Mouse (Mus musculus) brown adipose tissue, adult 24 weeks (tissue): ENCODE data around the gene Srrm3. TPM values are rescaled to one million over a fixed set of nuclear protein-coding genes. Genes with fewer than 3 reads are reported as not detected.

Experiments
- H3K27ac ChIP-seq: fragments of 200-500 bp; replicated peaks from 2 replicates; pipeline ENCODE4 v1.5.1; 2012; ENCODE audit warnings: low read depth, mild to moderate bottlenecking, low read length
- H3K4me1 ChIP-seq: fragments of 200-500 bp; 2 replicates; pipeline ENCODE4 v1.6.1; 2012; ENCODE audit warnings: low read length, mixed read lengths; ENCODE audit not compliant: control insufficient read depth, insufficient read depth, insufficient read length
- H3K4me3 ChIP-seq: fragments of 200-500 bp; 2 replicates; pipeline ENCODE4 v1.5.1; 2012; ENCODE audit warnings: low read depth, mild to moderate bottlenecking, low read length, moderate library complexity; ENCODE audit not compliant: insufficient read depth
- polyA plus RNA-seq: library from polyadenylated mRNA; stranded (reverse); fragments of >200 nt; gene quantifications from 2 replicates; pipeline ENCODE4 v1.2.4, GENCODE M21; 2012; ENCODE audit not compliant: missing spikeins, insufficient read depth, insufficient read length

The Srrm3 gene
- polyA plus RNA-seq, 1 experiment: not detected

DNA sequence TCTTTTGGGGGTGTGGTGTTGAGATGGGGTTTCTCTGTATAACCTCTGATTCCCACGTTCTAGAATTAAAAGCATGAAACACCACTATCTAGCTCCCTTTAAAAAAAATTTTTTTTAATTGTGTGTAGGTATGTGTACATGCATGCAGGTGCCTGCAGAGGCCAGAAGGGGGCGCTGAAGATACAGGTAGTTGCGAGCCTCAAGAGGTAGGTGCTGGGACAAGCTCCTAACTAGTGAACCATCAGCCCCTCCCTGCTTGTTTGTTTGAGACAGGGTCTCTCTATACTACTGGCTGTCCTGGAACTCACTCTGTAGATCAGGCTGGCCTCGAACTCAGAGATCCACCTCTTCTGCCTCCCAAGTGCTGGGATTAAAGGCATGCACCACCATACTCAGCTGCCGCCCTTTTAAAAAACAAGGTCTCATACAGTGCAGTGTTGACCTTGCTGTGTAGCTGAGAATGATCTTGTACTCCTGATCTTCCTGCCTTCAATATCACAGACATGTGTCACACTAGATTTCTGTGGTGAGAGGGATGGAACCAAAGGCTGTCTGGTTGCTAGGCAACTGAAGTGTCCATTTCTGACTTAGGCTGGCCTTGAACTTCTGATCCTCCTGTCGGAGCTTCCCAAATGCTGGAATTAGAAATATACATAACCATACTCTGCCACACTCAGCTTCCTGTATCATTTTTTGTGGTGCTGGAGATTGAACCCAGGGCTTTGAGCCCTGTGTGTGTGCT is 94.8 kb downstream of the Srrm3 start:
- Histone ChIP-seq H3K4me1 (peaks cover 4% of the 10 kb centered on the region; the same call in 1 of the 2 replicates), H3K4me3 (no peak overlapping the region), H3K27ac (no peak overlapping the region)

DNA sequence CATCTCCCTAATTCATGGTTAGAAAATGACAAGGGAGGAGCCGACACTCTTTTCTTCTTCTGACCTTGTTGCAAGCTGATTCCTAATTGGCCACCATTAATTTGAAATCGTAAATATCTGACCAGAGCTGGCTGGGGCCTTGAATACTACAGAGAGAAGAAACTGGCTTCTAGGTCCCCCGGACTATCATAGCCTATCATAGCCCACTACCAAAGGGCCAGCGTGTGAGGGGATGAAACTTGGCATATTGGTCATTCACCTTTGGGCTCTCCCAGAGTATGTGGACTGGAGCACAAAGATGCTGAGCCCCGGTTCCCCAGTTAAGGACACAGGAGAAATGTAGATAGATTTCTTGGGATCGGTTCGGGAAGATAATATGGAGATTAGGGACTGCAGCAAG is 96.4 kb downstream of the Srrm3 start:
- Histone ChIP-seq H3K27ac (peak overlapping the region; percentile 35; the same call in 1 of the 2 replicates), H3K4me3 (peak overlapping the region; percentile 65), H3K4me1 (peaks cover 11% of the 10 kb centered on the region; the same call in 1 of the 2 replicates)

DNA sequence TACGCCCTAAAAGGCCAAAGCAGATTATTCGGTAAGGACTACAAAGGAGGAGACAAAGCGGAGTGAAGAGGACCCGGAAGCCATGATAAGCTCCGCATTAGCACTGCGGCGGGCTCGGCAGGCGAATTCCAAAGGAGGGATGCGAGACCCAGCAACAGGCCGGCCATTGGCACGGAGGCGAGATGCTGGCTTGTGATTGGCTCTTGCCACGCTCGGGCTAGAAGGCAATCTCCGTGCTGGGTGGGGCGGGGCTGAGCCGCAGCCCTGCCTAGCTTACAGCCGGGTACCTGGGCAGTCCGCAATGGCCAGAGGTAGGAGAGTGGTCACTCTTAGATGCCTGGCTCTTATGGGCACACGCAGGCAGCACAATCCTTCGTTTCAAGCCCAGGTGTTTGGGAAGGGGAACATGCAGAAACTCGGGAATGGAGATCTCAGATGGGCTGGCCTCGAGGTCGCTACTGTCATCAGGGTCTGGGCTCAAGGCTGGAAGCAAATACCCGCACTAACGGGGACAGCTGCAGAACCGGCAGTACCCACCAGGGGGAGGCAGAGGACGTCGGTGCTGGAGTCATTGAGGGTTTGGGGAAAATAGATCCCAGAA is 97.0 kb downstream of the Srrm3 start:
- Histone ChIP-seq H3K4me1 (peaks cover 13% of the 10 kb centered on the region; the same call in 1 of the 2 replicates), H3K27ac (peak overlapping the region; percentile 76), H3K4me3 (peak overlapping the region; percentile 65)

DNA sequence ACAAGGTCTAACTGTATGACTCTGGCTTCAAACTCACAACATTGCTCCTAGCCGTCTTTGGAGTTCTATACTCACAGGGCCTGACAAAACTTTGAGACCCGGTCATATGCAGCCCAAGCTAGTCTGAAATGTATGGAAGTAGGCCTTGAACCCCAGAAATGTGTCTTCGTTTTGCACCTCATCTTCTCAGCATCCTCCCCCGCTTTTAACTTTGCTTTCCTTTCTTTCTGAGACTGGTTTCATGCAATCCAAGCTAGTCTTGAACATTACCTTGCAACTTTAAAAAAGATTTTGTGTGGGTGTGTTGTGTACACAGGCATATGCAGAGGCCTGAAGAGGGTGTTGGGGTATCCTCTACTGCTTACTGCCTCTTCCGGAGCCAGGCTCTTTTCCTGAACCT is 97.6 kb downstream of the Srrm3 start:
- Histone ChIP-seq H3K4me1 (peaks cover 13% of the 10 kb centered on the region; the same call in 1 of the 2 replicates), H3K4me3 (no peak overlapping the region), H3K27ac (peak overlapping the region; percentile 74; the same call in 1 of the 2 replicates)

DNA sequence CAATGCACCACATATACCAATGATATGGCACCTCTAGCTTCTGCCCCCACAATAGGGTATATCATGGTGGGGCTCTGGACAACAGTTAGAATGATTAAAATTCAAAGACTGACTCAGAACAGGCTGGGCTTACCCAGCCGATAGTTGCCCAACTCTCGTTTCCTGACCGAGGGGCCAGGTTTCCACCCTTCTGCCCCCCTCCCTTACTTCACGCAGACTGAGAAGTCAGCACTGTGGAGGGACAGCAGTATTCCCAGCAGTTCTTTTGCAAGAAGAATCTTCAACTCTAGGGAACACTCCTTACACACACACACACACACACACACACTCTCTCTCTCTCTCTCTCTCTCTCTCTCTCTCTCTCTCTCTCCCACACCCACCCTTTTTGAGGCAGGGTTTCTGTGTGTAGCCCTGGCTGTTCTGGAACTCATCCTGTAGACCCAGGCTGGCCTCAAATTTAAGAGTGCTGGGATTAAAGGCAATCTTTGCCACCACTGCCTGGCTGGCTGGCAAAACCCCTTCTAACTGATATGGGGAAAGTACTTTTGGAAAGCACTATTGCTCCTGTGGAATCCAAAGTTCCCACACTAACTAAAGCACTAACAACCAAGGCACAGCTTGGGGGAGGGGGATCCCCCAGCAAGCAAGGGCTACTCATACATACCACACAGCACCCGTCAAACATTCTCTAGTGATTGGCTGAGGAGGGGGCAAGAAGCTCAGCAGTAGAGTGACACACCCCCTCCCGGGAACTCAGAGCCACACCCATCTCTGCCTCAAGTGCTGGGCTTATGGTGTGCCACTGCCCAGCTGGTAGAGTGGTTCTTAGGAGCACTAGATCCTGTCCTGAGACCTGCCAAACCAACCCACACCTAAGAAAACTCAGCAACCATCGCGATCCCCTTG is 98.9 kb downstream of the Srrm3 start:
- Histone ChIP-seq H3K27ac (peak overlapping the region; percentile 74), H3K4me1 (peaks cover 13% of the 10 kb centered on the region; the same call in 1 of the 2 replicates)

DNA sequence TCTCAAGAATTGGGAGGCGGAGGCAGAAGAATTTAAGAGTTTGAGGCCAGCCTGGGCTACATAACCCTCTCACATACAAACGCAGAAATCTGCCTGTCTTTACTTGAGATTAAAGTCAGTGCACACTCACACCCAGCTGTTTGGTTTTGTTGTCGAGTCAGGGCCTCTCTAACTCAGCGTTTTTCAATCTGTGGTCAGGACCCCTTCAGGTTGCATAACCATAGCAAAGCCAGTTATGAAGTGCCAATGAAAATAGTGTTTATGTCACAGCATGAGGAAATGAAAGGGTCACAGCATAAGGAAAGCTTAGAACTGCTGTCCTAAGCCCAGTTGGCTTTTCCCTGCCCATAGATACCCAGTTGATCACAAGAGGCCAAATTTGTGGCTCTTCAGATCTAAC is 100.2 kb downstream of the Srrm3 start:
- peaks cover 20% of the 10 kb centered on the region for H3K4me1 ChIP-seq
- peak overlapping the region; percentile 91 for H3K27ac ChIP-seq
- no peak overlapping the region for H3K4me3 ChIP-seq

More for the DNA sequence above, 98.9 kb downstream of the Srrm3 start:
- no peak overlapping the region for H3K4me3 ChIP-seq

DNA sequence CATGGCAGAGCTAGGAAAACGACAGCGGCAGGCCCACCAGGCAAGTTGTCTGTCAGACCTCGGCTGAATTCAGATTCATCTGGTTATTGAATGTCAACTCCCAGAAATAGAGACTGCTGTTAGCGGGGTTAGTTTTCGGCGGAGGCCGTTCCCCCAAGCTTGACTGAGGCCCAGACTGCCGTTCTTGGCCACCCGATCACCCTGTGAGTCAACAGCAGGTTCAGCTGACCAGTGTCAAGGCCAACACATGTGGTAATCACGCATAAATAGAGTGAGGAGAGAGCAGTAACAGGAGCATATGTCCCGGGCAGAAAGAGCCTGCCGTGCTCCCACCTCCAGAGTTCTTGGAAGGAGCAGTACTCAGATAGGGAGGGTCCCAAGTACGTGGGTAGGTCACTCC is 100.6 kb downstream of the Srrm3 start:
- H3K4me3 ChIP-seq: no peak overlapping the region
- peak overlapping the region; percentile 91 for H3K27ac ChIP-seq
- H3K4me1 ChIP-seq: peaks cover 22% of the 10 kb centered on the region

DNA sequence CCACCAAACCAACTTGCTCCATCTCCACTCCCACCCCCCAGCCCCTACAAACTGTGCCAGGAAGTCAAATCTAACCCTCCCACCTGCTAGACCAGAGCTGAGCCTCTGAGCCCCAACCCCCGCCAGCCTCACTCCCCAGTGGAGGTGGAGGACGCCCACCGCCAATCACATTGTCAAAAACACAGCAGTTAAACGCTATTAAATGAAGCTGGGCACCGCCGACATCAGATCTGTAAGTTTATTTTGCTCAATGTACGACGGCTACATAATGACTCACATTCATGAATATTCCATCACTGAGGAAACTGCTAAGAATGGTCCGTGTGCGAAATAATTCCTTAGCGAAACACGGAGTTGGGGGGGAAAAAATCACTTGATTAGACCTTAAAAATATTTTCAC is 101.5 kb downstream of the Srrm3 start:
- H3K4me3 ChIP-seq: no peak overlapping the region
- H3K27ac ChIP-seq: peak overlapping the region; percentile 91
- peaks cover 26% of the 10 kb centered on the region for H3K4me1 ChIP-seq

DNA sequence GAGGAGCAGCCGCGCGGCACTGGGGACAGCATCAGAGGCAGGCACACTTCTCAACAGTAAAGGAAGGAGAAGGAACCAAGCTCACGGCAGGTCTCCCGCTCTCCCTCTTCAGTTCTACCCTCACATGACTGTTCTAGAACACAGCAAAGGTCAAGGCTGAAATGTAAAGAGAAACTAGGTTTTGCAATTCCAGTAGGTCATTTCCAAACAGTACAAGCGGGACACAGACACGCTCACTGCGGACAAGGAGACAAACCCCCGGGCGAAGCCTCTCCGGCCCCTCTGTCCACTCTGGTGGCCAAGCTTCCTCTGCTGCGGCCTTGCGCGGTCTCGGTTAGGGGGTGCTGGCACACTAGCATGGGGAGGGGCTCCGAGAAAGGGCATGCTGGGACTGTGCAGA is 102.3 kb downstream of the Srrm3 start:
- Histone ChIP-seq H3K4me3 (no peak overlapping the region), H3K27ac (peak overlapping the region; percentile 88), H3K4me1 (peaks cover 34% of the 10 kb centered on the region)

DNA sequence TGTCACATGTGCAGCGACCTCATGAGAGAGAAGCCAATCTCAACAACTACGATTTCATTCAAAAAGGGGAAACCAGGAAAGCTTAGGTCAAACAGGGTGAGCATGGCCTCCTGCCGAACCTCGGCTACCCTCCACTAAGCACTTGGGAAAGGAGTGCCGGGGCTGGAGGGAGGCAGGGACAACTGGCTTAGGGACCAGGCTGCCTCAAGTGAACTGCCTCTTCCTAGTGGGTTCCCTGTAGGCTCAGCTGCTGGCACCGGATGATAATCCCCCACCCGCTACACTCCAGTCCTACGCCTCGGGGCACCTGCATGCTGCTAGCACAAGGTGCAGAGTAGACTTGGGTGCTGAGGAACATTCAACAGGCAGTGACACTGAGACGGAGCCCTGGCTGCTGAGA is 103.0 kb downstream of the Srrm3 start:
- H3K4me3 ChIP-seq: no peak overlapping the region
- H3K27ac ChIP-seq: peak overlapping the region; percentile 88
- peaks cover 35% of the 10 kb centered on the region for H3K4me1 ChIP-seq

DNA sequence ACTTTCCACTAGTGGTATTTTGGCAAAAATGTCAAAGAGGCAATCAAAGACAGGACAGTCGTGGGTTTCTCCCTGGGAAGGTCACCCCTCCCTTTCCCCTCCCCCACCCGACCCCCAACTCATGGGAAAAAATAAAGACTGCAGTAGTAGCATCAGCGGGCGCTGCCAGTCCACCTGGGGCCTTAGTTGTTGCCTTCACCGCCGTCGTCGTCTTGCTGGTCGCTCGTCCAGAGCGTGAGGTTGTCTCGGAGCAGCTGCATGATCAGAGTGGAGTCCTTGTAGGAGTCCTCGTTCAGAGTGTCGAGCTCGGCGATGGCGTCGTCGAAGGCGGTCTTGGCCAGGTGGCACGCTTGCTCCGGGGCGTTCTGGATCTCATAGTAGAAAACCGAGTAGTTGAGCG is 104.1 kb downstream of the Srrm3 start:
- Histone ChIP-seq H3K4me1 (peaks cover 44% of the 10 kb centered on the region), H3K27ac (peak overlapping the region; percentile 88; the same call in 1 of the 2 replicates), H3K4me3 (no peak overlapping the region)

DNA sequence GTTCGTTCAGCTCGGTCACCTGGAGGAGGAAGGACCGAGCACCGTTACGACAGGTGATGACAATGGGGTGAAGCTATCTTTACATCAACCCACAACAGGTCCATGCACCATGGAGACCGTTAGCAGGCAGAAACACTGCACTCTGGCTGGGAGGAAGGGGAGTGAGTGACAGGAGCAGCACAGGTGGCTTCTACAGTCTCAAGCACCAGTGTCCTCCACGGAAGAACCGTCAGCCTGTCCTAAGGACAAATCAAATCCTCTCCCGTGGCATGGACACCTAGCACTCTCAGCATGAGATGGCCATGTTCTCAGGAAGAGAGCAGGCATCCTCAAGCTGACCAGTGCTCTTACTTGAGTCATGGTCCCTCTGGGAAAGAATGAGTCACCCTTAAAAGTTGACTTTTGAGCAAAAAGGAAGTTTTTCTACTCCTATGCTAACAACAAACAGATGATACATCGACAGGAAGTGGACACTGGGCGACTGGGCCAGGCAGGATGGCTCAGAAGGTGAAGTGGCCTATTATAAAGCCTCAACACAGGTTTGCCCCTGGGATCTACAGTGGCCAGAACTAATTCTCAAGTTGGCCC is 105.0 kb downstream of the Srrm3 start:
- Histone ChIP-seq H3K27ac (peak overlapping the region; percentile 88), H3K4me3 (no peak overlapping the region), H3K4me1 (peaks cover 42% of the 10 kb centered on the region)

DNA sequence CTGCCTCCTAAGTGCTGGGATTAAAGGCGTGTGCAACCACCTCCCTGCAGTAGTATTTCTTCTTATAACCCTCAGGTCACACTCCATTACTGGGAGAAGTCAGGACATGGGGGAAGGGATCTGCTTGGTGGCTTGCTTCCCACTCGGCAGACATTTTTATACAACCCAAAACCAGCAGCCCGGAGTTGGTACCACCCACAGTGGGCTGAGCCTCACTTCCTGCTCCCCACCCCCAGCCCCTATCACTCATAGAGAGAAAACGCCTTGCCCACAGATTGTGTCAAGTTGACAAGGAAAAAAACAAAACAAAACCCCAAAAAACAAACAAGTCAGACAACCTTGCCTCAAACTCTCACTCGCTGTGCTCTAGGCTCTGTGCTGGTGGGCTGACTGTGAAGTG is 106.5 kb downstream of the Srrm3 start:
- no peak overlapping the region for H3K4me3 ChIP-seq
- H3K27ac ChIP-seq: peak overlapping the region; percentile 88
- H3K4me1 ChIP-seq: peaks cover 41% of the 10 kb centered on the region

DNA sequence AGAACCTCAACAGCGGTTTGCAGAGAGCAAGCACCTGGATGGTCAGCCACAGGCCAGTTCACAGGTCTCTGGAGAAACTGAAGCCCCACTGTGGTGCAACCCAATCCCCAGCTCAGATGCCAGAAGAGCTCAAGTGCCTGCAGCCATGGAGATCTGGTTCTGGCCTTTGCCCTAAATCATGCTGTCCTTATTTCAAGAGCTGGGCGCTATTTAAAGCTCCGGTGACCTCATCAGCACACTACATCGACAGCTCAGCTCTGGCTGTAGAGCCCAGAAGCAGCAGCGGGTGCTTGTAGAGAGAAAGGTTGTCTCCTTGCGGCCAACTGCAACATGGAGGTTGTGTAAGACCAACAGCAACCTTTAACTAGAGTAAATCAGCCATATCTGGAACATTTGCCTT is 107.5 kb downstream of the Srrm3 start:
- Histone ChIP-seq H3K27ac (peak overlapping the region; percentile 98), H3K4me3 (no peak overlapping the region), H3K4me1 (peaks cover 44% of the 10 kb centered on the region)
